Mouse (Mus musculus) liver, embryonic 18 days (tissue): ENCODE data around the gene Olfr508. TPM values are rescaled to one million over a fixed set of nuclear protein-coding genes. Genes with fewer than 3 reads are reported as not detected.

Experiments
- polyA plus RNA-seq: library from polyadenylated mRNA; depleted of rRNA; stranded (reverse); fragments of >200 nt; gene quantifications from 2 replicates; pipeline ENCODE4 v1.2.3, GENCODE M21; 2012; rRNA removed

Olfr508 gene
- not detected in 2 replicates for polyA plus RNA-seq

GRCm38 (mm10) chr7:108629694-108630093 lies at the start of gene Olfr508:
Olfr508 (plus strand) TSS chr7:108629994.

GRCm38 (mm10) chr7:108610487-108610886 lies 19.3 kb upstream of the Olfr508 start, which contains the start of gene Olfr506:
Olfr506 (plus strand) TSS chr7:108610787.

GRCm38 (mm10) chr7:108621514-108621913 lies 8.3 kb upstream of the Olfr508 start, which contains the start of gene Olfr507:
Olfr507 (plus strand) TSS chr7:108621814.

GRCm38 (mm10) chr7:108651806-108652205 lies 22.0 kb downstream of the Olfr508 start, which contains the start of gene Olfr509:
Olfr509 (minus strand) TSS chr7:108651906.

DNA sequence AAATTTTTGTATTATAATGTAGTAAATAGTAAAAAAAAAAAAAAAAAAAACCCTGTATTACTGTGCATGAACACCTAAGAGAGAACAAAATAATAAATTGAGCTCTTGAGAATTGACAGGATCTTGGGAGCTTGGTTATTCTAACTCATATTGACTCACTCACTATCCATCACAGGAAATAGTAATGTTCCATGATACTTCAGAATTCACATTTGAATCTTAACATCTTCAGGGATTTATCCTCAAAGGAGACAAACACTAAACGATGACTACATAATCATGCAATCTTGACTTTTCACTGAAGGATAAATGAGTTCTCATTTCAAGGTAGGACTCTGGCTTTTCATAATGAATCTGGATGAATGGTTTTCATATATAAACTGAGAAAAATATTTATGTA lies 36.3 kb downstream of the Olfr508 start, which contains the start of gene Olfr510:
Gene Olfr510 (plus strand): TSS at position 301 of the 400 bp plus-strand sequence.

Other genes starting within 250 kb of the Olfr508 start
- not detected in 2 replicates for gene Olfr495, start 236.8 kb upstream of the Olfr508 start, polyA plus RNA-seq
- not detected in 2 replicates for gene Olfr497, start 209.6 kb upstream of the Olfr508 start, polyA plus RNA-seq
- gene Olfr498, start 164.7 kb upstream of the Olfr508 start, polyA plus RNA-seq, result not detected in 2 replicates
- gene Olfr502, start 104.9 kb upstream of the Olfr508 start, polyA plus RNA-seq, result not detected in 2 replicates
- not detected in 2 replicates for gene Olfr503, start 85.5 kb upstream of the Olfr508 start, polyA plus RNA-seq
- gene Olfr504, start 64.2 kb upstream of the Olfr508 start, polyA plus RNA-seq, result not detected in 2 replicates
- gene Olfr506, start 19.2 kb upstream of the Olfr508 start, polyA plus RNA-seq, result not detected in 2 replicates
- not detected in 2 replicates for gene Olfr507, start 8.2 kb upstream of the Olfr508 start, polyA plus RNA-seq
- not detected in 2 replicates for gene Olfr509, start 21.9 kb downstream of the Olfr508 start, polyA plus RNA-seq
- gene Olfr510, start 36.4 kb downstream of the Olfr508 start, polyA plus RNA-seq, result not detected in 2 replicates
- gene Olfr512, start 83.3 kb downstream of the Olfr508 start, polyA plus RNA-seq, result not detected in 2 replicates
- not detected in 2 replicates for gene Olfr513, start 121.0 kb downstream of the Olfr508 start, polyA plus RNA-seq
- not detected in 2 replicates for gene Olfr514, start 196.0 kb downstream of the Olfr508 start, polyA plus RNA-seq
- not detected in 2 replicates for gene Olfr516, start 220.5 kb downstream of the Olfr508 start, polyA plus RNA-seq
- gene Olfr517, start 242.4 kb downstream of the Olfr508 start, polyA plus RNA-seq, result not detected in 2 replicates